Mouse (Mus musculus) brown adipose tissue, adult 24 weeks (tissue): Measurements from ENCODE around the gene Rnaset2b. TPM values are rescaled to one million over a fixed set of nuclear protein-coding genes. Genes with fewer than 3 reads are reported as not detected.
"Not testable (repeated sequence)": the region's sequence is repeated elsewhere in the genome, so short reads cannot be mapped to it uniquely, and the experiment has no call there.

Source experiments
- H3K27ac ChIP-seq: fragments of 200-500 bp; replicated peaks from 2 replicates; pipeline ENCODE4 v1.5.1; 2012; ENCODE audit warnings: low read depth, mild to moderate bottlenecking, low read length
- H3K4me1 ChIP-seq: fragments of 200-500 bp; 2 replicates; pipeline ENCODE4 v1.6.1; 2012; ENCODE audit warnings: low read length, mixed read lengths; ENCODE audit not compliant: control insufficient read depth, insufficient read depth, insufficient read length
- H3K4me3 ChIP-seq: fragments of 200-500 bp; 2 replicates; pipeline ENCODE4 v1.5.1; 2012; ENCODE audit warnings: low read depth, mild to moderate bottlenecking, low read length, moderate library complexity; ENCODE audit not compliant: insufficient read depth
- polyA plus RNA-seq: library from polyadenylated mRNA; stranded (reverse); fragments of >200 nt; gene quantifications from 2 replicates; pipeline ENCODE4 v1.2.4, GENCODE M21; 2012; ENCODE audit not compliant: missing spikeins, insufficient read depth, insufficient read length

Gene Rnaset2b
- 231 and 284 TPM in 2 replicates for polyA plus RNA-seq

- H3K4me1 ChIP-seq, H3K4me3 ChIP-seq, H3K27ac ChIP-seq: not testable (repeated sequence)
Observed at GRCm38 (mm10) chr17:6970334-6970733, at the start of gene Rnaset2b. Gene Rnaset2b (plus strand): TSS chr17:6970634.

- not testable (repeated sequence) for H3K27ac ChIP-seq, H3K4me3 ChIP-seq, H3K4me1 ChIP-seq
Observed at GRCm38 (mm10) chr17:6931625-6932024, 38.8 kb upstream of the Rnaset2b start.

GRCm38 (mm10) chr17:6942560-6942959 lies 27.9 kb upstream of the Rnaset2b start:
- H3K4me1 ChIP-seq, H3K4me3 ChIP-seq, H3K27ac ChIP-seq: not testable (repeated sequence)

GRCm38 (mm10) chr17:6947637-6947983 lies 22.8 kb upstream of the Rnaset2b start:
- not testable (repeated sequence) for H3K4me1 ChIP-seq, H3K27ac ChIP-seq
- H3K4me3 ChIP-seq = peak overlapping the region; percentile 91

- H3K4me3 ChIP-seq = peak within 1 kb of the TSS; percentile 91
- H3K27ac ChIP-seq = peak within 1 kb of the TSS; percentile 81
- H3K4me1 ChIP-seq = not testable (repeated sequence)
Observed at GRCm38 (mm10) chr17:6947984-6948768, 22.3 kb upstream of the Rnaset2b start, which contains the start of gene Rsph3b. Gene Rsph3b (minus strand): TSS chr17:6948682.

- H3K4me3 ChIP-seq = peak overlapping the region; percentile 91
- H3K4me1 ChIP-seq, H3K27ac ChIP-seq: not testable (repeated sequence)
Observed at GRCm38 (mm10) chr17:6948769-6949228, 21.6 kb upstream of the Rnaset2b start.

GRCm38 (mm10) chr17:6958881-6959280 lies 11.6 kb upstream of the Rnaset2b start:
- H3K27ac ChIP-seq, H3K4me1 ChIP-seq, H3K4me3 ChIP-seq: not testable (repeated sequence)

- H3K4me1 ChIP-seq, H3K27ac ChIP-seq, H3K4me3 ChIP-seq: not testable (repeated sequence)
Observed at GRCm38 (mm10) chr17:6959543-6960259, 10.7 kb upstream of the Rnaset2b start.

GRCm38 (mm10) chr17:6960349-6960748 lies 10.1 kb upstream of the Rnaset2b start:
- H3K27ac ChIP-seq, H3K4me1 ChIP-seq: not testable (repeated sequence)
- H3K4me3 ChIP-seq = peak overlapping the region; percentile 60

GRCm38 (mm10) chr17:6960776-6961175 lies 9.7 kb upstream of the Rnaset2b start, which contains the start of gene Tagap1:
Gene Tagap1 (minus strand): TSS chr17:6961156.
- H3K4me1 ChIP-seq = not testable (repeated sequence)
- Histone ChIP-seq H3K4me3 (peak within 1 kb of the TSS; percentile 60), H3K27ac (peak within 1 kb of the TSS; percentile 37)

GRCm38 (mm10) chr17:6961181-6962000 lies 9.0 kb upstream of the Rnaset2b start:
- H3K4me3 ChIP-seq = peak overlapping the region; percentile 48
- H3K27ac ChIP-seq = peak overlapping the region; percentile 37
- not testable (repeated sequence) for H3K4me1 ChIP-seq

GRCm38 (mm10) chr17:6962339-6962738 lies 8.1 kb upstream of the Rnaset2b start:
- H3K27ac ChIP-seq, H3K4me3 ChIP-seq, H3K4me1 ChIP-seq: not testable (repeated sequence)

GRCm38 (mm10) chr17:6962936-6963335 lies 7.5 kb upstream of the Rnaset2b start:
- H3K4me3 ChIP-seq, H3K4me1 ChIP-seq, H3K27ac ChIP-seq: not testable (repeated sequence)

- H3K4me3 ChIP-seq, H3K27ac ChIP-seq, H3K4me1 ChIP-seq: not testable (repeated sequence)
Observed at GRCm38 (mm10) chr17:6965364-6965763, 5.1 kb upstream of the Rnaset2b start.

- not testable (repeated sequence) for H3K4me1 ChIP-seq, H3K4me3 ChIP-seq, H3K27ac ChIP-seq
Observed at GRCm38 (mm10) chr17:6967673-6968072, 2.8 kb upstream of the Rnaset2b start.
